Mouse (Mus musculus) forebrain, embryonic 11.5 days (tissue): ENCODE measurements around the gene Nfya. TPM values are rescaled to one million over a fixed set of nuclear protein-coding genes. Genes with fewer than 3 reads are reported as not detected.

Experiments
- ATAC-seq: fragments of 200-750 bp; cut with Nextera tagmentation; replicated peaks from 2 replicates; pipeline ENCODE4 v1.8.0; 2017; ENCODE audit warnings: moderate TSS enrichment; ENCODE audit not compliant: low FRiP score
- DNase-seq: peaks from one replicate; pipeline ENCODE4 v3.0.0-alpha.2; 2017; ENCODE audit warnings: low spot score
- H3K27ac ChIP-seq: fragments of 300-500 bp; sonication (generic); 2 replicates; pipeline ENCODE4 v1.5.1; 2014; ENCODE audit warnings: low read depth, low read length
- H3K27me3 ChIP-seq: fragments of 300-500 bp; sonication (generic); 2 replicates; pipeline ENCODE4 v1.6.1; 2014; ENCODE audit warnings: mild to moderate bottlenecking, low read length, mixed read lengths; ENCODE audit not compliant: control insufficient read depth, insufficient read depth
- H3K36me3 ChIP-seq: fragments of 300-500 bp; sonication (generic); 2 replicates; pipeline ENCODE4 v1.6.1; 2014; ENCODE audit warnings: mild to moderate bottlenecking, low read length, moderate library complexity, mixed read lengths; ENCODE audit not compliant: control insufficient read depth, insufficient read depth
- H3K4me1 ChIP-seq: fragments of 300-500 bp; sonication (generic); replicated peaks from 2 replicates; pipeline ENCODE4 v1.6.1; 2014; ENCODE audit warnings: low read length, mixed read lengths; ENCODE audit not compliant: control insufficient read depth, insufficient read depth
- H3K4me2 ChIP-seq: fragments of 300-500 bp; sonication (generic); 2 replicates; pipeline ENCODE4 v1.6.1; 2014; ENCODE audit warnings: low read depth, mild to moderate bottlenecking, low read length, moderate library complexity, mixed read lengths; ENCODE audit not compliant: severe bottlenecking
- H3K4me3 ChIP-seq: fragments of 300-500 bp; sonication (generic); 2 replicates; pipeline ENCODE4 v1.5.1; 2014; ENCODE audit warnings: low read depth, low read length
- H3K9ac ChIP-seq: fragments of 300-500 bp; sonication (generic); 2 replicates; pipeline ENCODE4 v1.6.1; 2014; ENCODE audit warnings: low read length
- H3K9me3 ChIP-seq: fragments of 300-500 bp; sonication (generic); 2 replicates; pipeline ENCODE4 v1.6.1; 2016; ENCODE audit warnings: low read length, mixed read lengths; ENCODE audit not compliant: control insufficient read depth
- WGBS: fragments of 180-500 bp; shearing (Covaris S2); extraction: QIAGEN DNeasy Blood & Tissue Kit; methylation state at CpG from one replicate; pipeline ENCODE4 v1.1.7; 2014; 5-methylcytosine and 5-hydroxymethylcytosine counted together
- polyA plus RNA-seq: library from polyadenylated mRNA; unstranded; fragments of >200 nt; fragmentation: Nextera tagmentation; extraction: Ambion mirVana; gene quantifications from 2 replicates; pipeline ENCODE4 v1.2.1, GENCODE M21; 2014

Nfya gene
- polyA plus RNA-seq, 1 experiment from 2014 or later, result 24.5 TPM

DNA sequence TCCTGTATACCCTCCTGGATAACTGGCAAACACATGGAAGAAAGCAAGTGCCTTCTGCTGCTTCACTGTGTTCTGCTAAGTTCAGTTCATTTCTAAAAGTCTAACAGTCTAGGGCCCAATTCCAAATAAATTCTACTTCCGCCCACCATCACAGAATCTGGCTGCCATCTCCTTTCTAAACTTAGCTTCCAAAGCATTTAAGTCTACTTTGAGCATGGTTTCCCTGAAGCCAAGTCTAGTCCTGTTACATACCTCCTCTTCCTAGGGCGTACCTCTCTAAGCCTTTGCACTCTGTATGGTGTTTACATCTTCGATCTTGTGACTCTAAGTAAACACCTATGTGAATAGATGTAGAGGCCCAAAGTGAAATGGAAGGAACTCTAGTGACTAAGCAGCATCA, 17.1 kb downstream of the Nfya start:
- WGBS, result 97% methylated on average over 3 of the region's 3 CpGs
- H3K9ac ChIP-seq, result no peak overlapping the region
- H3K27me3 ChIP-seq, result no peaks in the 10 kb centered on the region
- no peak overlapping the region for H3K4me2 ChIP-seq
- ATAC-seq, result no peak
- no peak overlapping the region for H3K4me3 ChIP-seq
- no peaks in the 10 kb centered on the region for H3K9me3 ChIP-seq
- H3K36me3 ChIP-seq, result peaks cover 34% of the 10 kb centered on the region
- no peak overlapping the region for H3K27ac ChIP-seq
- no peaks in the 10 kb centered on the region for H3K4me1 ChIP-seq
- DNase-seq, result no peak

DNA sequence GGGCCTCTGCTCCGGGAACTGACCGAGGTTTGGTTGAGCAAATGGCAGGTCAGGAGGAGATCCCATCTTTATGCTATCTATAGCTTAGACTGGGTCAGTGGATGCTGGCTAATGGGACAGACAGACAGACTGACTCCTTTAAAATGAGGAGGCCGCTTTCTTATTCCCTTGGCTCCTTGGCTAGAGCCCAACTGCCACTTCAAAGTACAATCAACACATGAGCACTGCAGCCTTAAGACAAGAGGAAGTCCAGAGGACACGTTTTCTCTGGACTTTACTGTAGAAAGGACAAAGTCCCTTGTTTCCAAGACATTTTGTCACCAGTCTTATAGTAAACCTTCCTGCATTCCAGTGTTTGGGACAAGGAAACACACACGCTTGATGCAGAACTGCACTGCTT, 18.3 kb downstream of the Nfya start:
- Histone ChIP-seq H3K4me3 (no peak overlapping the region), H3K27ac (no peak overlapping the region), H3K9ac (no peak overlapping the region), H3K36me3 (peaks cover 34% of the 10 kb centered on the region), H3K4me1 (no peaks in the 10 kb centered on the region), H3K9me3 (no peaks in the 10 kb centered on the region), H3K27me3 (no peaks in the 10 kb centered on the region), H3K4me2 (no peak overlapping the region)
- DNase-seq, result no peak
- 93% methylated on average over 5 of the region's 5 CpGs for WGBS
- no peak for ATAC-seq

DNA sequence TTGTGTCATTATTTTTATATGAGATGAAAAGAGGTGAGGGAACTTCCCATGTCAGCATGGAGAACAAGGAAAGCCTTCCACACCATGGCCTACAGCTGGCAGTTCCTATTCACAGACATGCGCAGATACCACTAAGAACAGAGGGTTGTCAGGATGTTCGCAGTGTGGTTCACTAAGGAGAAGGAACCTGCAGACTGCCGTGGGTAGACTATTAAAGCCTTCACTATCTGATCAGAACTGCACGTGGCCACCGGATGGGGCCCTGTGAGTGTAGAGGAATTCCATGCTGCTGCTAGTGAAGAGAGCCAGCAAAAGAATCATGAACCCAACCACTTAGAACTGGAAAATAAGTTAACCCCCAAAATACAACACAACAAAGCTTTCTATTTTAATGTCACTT, 20.3 kb downstream of the Nfya start:
- peaks cover 31% of the 10 kb centered on the region for H3K36me3 ChIP-seq
- 93% methylated on average over 5 of the region's 5 CpGs for WGBS
- H3K4me1 ChIP-seq, result no peaks in the 10 kb centered on the region
- H3K27ac ChIP-seq, result no peak overlapping the region
- no peak overlapping the region for H3K4me3 ChIP-seq
- DNase-seq (no peak), ATAC-seq (no peak)
- no peaks in the 10 kb centered on the region for H3K27me3 ChIP-seq
- no peak overlapping the region for H3K4me2 ChIP-seq
- no peaks in the 10 kb centered on the region for H3K9me3 ChIP-seq
- no peak overlapping the region for H3K9ac ChIP-seq

DNA sequence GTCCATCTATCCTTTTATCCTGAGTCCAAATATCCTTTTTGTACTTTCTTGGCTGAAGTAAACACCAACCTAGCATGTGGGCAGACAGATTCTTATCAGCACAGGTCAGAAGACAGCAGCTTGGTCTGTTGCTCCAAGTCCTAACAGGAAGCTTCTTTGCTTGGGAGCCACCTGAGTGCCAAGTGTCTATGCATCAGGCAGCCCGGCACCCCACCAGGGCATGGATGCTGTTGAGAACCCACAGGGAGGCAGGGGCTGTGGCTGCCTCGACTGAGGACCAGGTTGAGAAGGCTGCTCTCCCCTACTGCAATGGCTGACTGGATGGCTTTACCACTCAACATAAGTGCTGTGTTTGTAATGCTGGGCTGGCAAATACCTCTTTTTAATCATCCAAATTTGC, 21.0 kb downstream of the Nfya start:
- H3K4me1 ChIP-seq, result no peaks in the 10 kb centered on the region
- peaks cover 26% of the 10 kb centered on the region for H3K36me3 ChIP-seq
- H3K27ac ChIP-seq, result no peak overlapping the region
- no peak overlapping the region for H3K9ac ChIP-seq
- H3K9me3 ChIP-seq, result no peaks in the 10 kb centered on the region
- H3K4me2 ChIP-seq, result no peak overlapping the region
- H3K27me3 ChIP-seq, result no peaks in the 10 kb centered on the region
- no peak overlapping the region for H3K4me3 ChIP-seq
- 88% methylated on average over 2 of the region's 2 CpGs for WGBS
- DNase-seq (no peak), ATAC-seq (no peak)

DNA sequence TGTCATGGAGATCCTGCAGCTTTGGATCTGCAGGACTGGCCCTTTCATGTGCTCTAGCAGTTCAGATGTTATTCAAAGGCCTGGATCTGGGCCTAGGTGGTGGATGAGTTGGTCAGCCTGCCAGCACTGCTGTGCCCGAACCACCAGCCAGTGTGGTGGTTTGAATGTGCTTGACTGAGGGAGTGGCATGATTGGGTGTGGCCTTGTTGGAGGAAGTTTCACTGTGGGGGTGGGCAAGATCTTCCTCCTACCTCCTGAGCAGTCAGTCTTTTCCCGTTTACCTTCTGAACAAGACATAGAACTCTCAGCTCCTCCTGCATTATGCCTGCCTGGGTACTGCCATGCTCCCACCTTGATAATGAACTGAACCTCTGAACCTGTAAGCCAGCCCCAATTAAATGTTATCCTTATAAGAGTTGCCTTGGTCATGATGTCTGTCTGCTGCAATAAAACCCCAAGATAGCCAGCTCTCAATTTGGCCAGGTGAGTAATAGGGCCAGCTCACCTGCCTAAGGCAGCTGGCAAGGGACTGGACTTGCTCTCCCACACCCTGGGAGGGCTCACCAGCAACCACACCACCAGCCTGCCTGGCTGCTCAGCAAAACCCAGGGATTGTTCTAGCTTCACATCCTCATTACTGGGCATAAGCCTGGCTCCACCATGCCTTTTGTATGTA, 23.8 kb downstream of the Nfya start:
- no peak for ATAC-seq
- Histone ChIP-seq H3K9ac (no peak overlapping the region), H3K9me3 (no peaks in the 10 kb centered on the region), H3K4me3 (no peak overlapping the region), H3K27ac (no peak overlapping the region), H3K4me2 (no peak overlapping the region), H3K27me3 (no peaks in the 10 kb centered on the region), H3K36me3 (peaks cover 9% of the 10 kb centered on the region; the same call in 1 of the 2 replicates), H3K4me1 (no peaks in the 10 kb centered on the region)
- no peak for DNase-seq
- WGBS, result 88% methylated on average over 2 of the region's 2 CpGs

DNA sequence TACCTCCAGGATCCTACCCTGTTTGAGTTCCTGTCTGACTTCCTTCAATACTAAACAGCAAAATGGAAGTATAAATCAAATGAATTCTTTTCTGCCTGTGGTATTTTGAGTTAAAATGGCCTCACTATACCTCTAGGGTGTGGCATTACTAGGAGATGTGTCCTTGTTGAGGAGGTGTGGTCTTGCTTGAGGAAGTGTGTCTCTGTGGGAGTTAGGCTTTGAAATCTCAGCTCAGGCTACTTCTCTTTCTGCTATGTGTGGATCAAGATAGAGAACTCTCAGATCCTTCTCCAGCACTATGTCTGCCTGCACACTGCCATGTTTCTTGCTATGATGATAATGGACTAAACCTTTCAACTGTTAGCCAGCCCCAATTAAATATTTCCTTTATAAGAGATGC, 30.7 kb downstream of the Nfya start:
- DNase-seq (no peak), ATAC-seq (no peak)
- H3K36me3 ChIP-seq, result no peaks in the 10 kb centered on the region
- no peak overlapping the region for H3K4me2 ChIP-seq
- H3K4me1 ChIP-seq, result no peaks in the 10 kb centered on the region
- H3K4me3 ChIP-seq, result no peak overlapping the region
- no peaks in the 10 kb centered on the region for H3K27me3 ChIP-seq
- H3K9ac ChIP-seq, result no peak overlapping the region
- no peak overlapping the region for H3K27ac ChIP-seq
- H3K9me3 ChIP-seq, result no peaks in the 10 kb centered on the region

DNA sequence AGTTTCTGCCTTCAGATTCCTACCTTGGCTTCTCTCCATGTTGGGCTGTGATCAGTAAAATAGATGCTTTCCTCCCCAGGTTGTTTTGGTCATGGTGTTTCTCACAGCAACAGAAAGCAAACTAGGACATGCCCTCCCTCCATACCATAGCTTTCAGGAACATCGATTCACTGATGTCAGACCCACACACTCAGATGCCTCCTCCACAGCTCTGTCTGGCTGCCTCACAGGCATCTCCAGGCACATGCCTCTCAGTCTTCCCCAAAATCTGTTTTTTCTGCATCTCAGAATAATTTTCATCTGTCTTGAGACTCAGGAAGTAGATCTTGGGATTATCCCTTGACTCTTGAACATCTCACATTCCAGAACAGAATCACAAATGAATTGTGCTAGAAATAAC, 33.6 kb downstream of the Nfya start:
- no peak overlapping the region for H3K9ac ChIP-seq
- WGBS, result 89% methylated on average over 1 of the region's 1 CpGs
- H3K9me3 ChIP-seq, result no peaks in the 10 kb centered on the region

DNA sequence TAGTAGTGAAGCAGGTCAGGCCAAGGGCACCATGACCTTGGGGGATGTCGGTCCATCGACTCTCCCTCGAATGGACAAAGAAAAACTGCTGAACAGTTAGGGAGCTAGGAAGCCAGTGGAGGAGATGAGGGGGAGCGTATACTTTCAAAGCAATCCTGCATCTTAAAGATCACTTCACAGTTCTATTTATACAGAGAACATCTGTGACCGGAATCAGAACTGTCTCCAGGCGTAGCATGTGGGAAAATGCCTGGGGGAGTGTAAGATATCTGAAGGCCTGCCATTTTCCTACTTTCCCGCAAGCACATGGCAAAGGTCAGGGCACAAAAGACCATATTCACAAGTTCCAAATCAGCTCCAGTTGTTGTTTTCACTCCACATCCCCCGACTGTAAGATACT, 36.7 kb downstream of the Nfya start:
- Histone ChIP-seq H3K4me2 (no peak overlapping the region), H3K9ac (no peak overlapping the region), H3K9me3 (no peaks in the 10 kb centered on the region), H3K27me3 (no peaks in the 10 kb centered on the region), H3K4me1 (no peaks in the 10 kb centered on the region), H3K4me3 (no peak overlapping the region), H3K27ac (no peak overlapping the region), H3K36me3 (no peaks in the 10 kb centered on the region)
- no peak for ATAC-seq
- WGBS, result 78% methylated on average over 8 of the region's 8 CpGs
- DNase-seq, result no peak

More for the DNA sequence above, 33.6 kb downstream of the Nfya start:
- no peak for ATAC-seq
- DNase-seq, result no peak
- no peak overlapping the region for H3K27ac ChIP-seq
- H3K4me1 ChIP-seq, result no peaks in the 10 kb centered on the region
- no peak overlapping the region for H3K4me2 ChIP-seq
- H3K36me3 ChIP-seq, result no peaks in the 10 kb centered on the region
- H3K4me3 ChIP-seq, result no peak overlapping the region
- H3K27me3 ChIP-seq, result no peaks in the 10 kb centered on the region

DNA sequence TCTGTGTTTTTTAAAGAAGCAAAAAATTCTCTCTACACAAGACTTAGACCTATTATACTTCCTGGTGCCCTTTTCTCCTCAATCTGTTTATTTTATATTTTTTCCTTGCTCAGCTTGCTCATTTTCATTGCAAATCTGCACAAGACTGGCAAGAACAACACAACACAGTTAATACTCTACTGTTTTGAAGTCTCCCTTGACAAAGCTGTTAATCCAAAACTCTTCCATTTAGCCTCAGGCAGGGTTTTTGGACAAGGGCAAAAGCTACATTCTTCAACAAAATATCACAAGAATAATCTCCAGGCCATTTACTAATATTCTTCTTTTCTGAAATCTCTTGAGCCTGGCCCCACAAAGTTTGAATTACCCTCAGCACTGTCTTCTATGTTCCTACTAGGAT, 38.1 kb downstream of the Nfya start:
- no peak overlapping the region for H3K27ac ChIP-seq
- no peak overlapping the region for H3K4me3 ChIP-seq
- no peak overlapping the region for H3K9ac ChIP-seq
- no peaks in the 10 kb centered on the region for H3K27me3 ChIP-seq
- H3K4me1 ChIP-seq, result no peaks in the 10 kb centered on the region
- ATAC-seq, result no peak
- DNase-seq, result no peak
- no peak overlapping the region for H3K4me2 ChIP-seq
- no peaks in the 10 kb centered on the region for H3K9me3 ChIP-seq
- no peaks in the 10 kb centered on the region for H3K36me3 ChIP-seq
